Mouse (Mus musculus) layer of hippocampus, postnatal 36 days (tissue): Measurements from ENCODE around the gene Dus3l. TPM values are rescaled to one million over a fixed set of nuclear protein-coding genes. Genes with fewer than 3 reads are reported as not detected.

Source experiments
- DNase-seq, 2 experiments: peaks; one replicate each; pipeline ENCODE4 v3.0.0; 2022
- total RNA-seq, 2 experiments: library from RNA; stranded (reverse); gene quantifications; 2 replicates each; pipeline ENCODE4 v1.2.3; 2021

Gene Dus3l
- total RNA-seq, 2 experiments from 2014 or later: 68.6 to 71.1 TPM

DNA sequence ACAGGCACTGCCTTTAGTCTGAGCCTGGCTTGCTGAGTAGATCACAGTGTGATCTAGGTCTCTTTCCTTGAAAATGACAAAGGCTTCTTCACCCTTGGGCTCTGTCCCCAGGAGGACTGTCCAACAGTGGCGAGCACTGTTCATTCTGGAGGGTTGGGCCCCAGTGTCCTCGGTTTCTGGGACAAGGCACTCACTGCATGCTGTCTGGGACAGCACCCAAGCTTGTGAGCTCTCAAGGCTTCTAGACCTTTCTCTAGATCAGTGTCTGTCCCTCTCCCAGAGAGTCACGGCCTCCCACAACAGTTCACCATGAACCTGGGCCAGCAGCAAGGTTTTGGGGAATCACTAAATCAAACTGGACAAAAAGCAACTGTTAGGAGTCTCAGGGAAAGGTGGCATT, 28.0 kb downstream of the Dus3l start:
- DNase-seq: no peak

DNA sequence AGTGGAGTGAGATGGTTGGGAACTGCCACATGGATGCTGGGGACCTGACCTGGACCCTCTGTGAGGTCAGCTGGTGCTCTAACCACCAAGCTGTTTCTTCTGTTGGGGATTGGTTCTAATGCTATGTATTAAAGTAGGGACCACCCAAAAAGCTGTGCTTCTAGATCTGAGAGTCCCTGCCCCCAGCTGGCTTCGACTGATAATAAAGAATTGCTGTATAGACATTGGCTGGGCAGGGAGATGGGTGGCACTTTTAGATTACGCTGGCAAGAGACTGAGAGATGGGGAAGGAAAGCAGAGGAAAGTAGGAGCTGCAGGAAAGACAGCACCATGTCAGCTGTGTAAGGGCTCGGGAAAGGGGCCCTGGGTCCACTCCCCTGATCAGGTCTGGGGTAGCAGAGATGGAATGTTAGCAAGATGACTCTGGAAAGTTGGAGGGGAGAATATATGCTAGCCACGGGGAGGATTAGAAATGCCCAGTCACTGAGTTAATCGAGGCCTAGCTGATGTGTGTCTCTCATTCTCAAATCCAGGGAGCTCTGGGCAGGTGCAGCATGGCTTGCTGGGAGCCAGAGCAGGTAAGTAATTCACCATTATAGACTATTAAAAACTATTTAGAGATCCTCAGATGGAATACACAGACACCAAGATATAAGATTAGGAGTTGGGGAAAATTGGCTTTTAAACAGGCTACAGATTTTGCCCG, 29.2 kb downstream of the Dus3l start:
- no peak for DNase-seq

DNA sequence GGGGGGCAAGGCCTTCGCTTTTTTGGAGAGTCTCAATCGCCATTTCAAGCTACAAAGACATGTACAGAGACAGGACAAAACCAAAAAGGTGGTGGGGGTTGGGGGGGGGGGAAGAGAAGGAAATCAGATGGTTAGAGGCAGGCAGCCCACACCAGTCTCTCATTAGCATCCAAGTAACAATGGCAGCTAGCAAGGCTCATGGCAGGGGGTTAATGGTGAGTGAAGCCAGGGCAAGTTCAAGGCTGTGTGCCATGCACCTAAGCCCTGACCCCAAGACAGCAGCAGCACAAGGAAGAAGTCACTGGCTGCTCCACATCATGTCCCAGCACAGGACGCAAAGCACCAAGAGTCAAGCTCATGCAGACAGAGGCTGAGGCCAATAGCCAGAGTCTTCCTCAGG, 34.7 kb downstream of the Dus3l start:
- DNase-seq: no peak

DNA sequence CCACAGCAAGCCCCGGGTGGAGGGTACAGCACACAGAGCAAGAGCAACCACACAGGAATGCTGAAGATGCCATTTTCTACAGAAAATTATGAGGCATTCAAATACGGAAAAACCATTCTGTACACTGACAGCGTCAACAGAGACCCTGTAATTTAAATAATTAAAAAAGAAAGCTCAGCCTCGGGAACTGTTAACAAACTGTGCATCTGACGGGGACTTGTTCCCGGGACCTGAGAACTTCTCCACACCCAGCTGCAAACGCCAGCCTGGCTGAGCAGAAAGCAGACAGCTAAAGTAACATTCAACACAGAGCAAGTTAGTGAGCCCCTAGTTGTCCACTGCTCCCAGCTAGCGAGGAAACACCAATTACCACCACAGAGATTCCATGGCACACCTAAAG, 37.5 kb downstream of the Dus3l start:
- DNase-seq: no peak

DNA sequence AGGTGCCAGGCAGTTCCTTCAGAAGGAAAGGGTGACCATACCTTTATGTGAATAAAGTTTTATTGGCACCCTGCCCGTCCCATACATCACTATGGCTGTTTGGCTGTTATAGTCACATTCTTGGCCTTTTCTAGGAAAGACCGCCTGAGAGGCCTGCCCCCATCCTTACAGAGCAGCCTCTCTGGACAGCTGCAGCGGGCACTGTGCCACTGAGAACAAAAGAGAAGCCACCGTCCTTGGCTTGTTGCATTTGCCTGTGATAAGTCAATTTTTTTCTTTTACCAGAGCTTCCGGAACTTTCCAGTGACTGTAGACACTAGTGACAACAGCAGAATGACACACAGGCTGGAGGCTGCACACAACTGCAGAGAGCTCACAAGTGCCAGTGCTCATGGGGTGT, 40.4 kb downstream of the Dus3l start:
- no peak for DNase-seq

DNA sequence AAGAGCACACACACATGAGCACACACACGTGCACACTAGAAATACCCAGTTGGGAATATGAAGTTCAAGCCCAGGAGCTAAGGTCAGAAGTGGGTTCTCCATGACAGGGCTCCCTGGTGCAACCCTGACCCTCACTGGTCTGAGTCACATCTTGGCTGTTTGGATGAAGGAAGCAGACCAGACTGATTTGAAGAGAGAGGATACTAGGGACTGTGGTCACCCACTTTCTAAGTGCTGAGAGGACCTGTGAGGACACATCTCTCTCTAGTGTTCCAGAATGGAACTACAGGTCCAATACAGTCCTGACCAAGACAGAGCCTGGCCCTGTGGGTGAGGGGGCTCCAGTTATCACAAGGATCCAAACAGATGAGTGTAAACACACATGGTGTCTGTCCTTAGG, 41.2 kb downstream of the Dus3l start:
- DNase-seq: no peak

DNA sequence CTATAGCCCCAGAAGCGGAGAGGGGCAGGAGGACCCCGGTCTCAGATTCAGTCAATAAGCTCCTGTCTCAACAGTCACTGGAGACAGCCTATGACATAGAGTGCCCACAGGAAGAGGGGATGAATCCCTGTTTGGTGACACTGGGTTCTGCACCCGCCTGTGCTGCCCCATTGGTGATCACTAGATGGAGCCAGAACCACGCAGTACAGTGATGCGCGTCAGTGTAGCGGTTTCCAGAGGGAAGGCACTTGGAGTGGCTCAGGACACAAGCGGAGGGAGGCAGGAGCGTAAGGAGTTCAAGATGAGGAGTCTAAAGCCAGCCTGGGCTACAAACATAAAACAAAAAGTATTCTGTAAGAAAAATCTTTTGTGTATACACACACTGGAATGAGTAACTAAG, 44.0 kb downstream of the Dus3l start:
- DNase-seq: peak; percentile 83 to 87

DNA sequence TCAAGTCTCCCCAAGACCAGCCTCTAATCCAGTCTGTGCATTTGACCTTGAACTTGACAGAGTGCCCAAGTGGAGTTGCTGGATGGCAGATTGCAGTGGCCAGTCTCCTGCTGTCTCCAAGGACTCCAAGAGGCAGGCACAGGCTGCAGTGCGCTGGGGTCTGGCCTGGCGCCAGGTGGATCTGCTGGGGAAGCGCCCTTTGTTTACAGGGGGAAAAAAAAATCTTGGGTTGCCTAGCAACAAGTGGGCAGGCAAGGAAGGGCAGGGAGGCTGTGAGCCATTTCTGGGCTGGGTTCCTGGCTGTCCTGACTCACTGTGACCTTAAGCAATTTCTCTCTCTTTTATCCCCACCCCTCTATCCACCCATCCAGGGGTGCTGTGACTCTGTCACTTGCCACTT, 45.7 kb downstream of the Dus3l start:
- DNase-seq: peak; percentile 70 to 78

DNA sequence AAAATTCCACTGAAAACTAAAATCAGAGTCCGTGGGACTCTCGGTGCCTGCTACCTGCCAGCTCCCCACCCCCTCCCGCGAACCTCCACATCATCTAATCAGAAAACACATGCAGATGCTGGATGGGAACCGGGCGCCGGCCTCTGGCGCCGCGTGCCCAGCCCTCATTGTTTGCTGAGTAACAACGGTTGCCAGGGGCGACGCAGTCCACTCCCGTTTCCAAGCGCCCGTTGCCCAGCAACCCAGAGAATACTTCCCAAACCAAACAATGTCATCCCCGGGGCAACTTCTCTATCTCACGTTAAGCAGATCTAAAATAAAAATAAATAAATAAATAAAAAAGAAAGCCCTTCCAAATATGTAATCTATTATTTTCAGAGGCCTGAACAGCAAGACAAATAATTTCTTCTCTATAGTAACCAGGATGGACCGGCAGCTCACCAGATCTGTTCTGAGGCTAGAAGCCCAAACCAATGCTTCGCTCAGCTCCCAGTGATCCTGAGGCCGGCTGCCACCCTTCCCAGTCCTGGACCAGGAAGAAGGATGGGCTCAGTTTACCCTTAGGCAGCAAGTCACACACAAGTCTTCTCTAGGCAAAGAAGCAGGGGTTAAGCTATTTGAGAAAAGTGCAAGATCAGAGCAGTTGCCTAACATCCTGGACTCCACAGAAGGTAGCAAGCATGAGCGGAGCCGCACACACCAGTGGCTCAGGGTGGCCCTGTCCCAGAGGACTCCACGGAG, 49.9 kb downstream of the Dus3l start:
- peak; percentile 78 to 84 for DNase-seq

DNA sequence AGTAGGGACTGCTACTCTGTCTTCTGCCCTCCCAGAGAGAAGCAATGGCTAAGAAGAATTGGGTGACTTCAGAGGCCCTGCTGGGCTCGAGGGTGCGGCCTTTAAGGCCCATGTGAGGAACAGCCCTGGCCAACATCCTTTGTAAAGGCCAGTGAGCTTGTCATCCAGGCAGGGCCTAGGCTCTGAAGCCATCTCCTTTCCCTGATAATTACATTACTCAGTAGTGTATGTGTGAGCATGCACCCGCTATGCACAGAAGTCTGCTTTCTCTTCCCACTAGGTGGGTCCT, 50.4 kb downstream of the Dus3l start:
- DNase-seq: no peak

DNA sequence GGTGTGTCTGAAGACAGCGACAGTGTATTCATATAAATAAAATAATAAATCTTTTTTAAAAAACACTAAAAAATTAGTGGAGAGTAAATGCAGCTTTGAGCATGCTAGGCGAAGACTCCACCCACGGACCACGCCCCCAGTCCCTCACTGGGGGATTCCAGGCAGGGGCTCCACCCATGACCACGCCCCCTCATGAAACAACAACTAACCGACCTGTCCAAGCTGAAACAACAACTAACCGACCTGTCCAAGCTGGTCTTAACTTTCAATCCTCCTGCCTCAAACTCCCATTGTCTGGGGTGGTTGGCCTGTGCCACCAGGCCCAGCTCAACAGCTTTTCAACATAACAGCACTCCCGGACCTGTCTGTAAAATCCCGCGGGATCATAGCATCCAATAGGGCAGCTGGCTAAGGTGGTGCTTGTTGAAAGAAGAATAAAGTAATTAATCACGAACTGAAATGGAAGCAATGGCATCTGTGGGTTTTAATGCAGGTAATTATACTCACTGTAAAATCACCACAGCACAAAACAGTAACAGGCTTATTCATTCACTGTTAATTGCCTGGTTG, 53.6 kb downstream of the Dus3l start:
- no peak for DNase-seq

DNA sequence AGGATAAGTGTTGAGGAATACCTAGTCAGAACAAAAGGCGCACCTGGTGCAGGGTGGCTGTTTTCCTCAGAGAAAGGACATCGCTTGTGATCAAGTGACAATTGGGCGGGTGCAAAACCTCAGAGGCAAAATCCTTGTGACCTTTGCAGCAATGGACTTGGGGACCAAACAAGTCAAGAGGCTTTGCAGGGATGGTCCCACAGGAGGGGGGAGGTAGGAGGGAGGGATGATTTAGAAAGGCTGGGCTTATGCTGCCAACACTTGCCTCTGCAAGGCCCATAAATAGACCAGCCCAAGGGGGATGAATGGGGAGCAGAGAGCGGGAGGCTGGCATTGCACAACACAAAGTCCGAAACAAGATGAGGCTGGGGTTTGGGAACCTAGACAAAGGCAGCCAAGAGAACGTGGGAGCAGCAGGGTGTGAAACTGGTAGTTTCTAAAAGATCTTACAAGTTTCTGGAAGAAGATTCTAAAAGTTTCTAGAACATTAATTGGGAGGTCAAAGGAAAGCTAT, 54.5 kb downstream of the Dus3l start:
- DNase-seq: no peak

Other genes with a start within 250 kb of the Dus3l start
- gene Gm20219, start 210.4 kb upstream of the Dus3l start, total RNA-seq: 1 to 10 TPM; 3.3 to 5.4 TPM
- 100 to 1,000 TPM; 142 to 174 TPM for gene Safb2, start 180.2 kb upstream of the Dus3l start, total RNA-seq
- 100 to 1,000 TPM; 178 to 183 TPM for gene Safb, start 179.9 kb upstream of the Dus3l start, total RNA-seq
- gene 2410015M20Rik, start 155.0 kb upstream of the Dus3l start, total RNA-seq: 100 to 1,000 TPM; 123 to 131 TPM
- 100 to 1,000 TPM; 358 to 400 TPM for gene Rpl36, start 151.3 kb upstream of the Dus3l start, total RNA-seq
- 10 to 100 TPM; 58.7 to 59.4 TPM for gene Lonp1, start 137.9 kb upstream of the Dus3l start, total RNA-seq
- under 1 TPM; 0.82 to 0.91 TPM for gene Catsperd, start 136.6 kb upstream of the Dus3l start, total RNA-seq
- gene Ranbp3, start 91.5 kb upstream of the Dus3l start, total RNA-seq: 10 to 100 TPM; 86.7 to 88.3 TPM
- gene Ndufa11, start 47.0 kb upstream of the Dus3l start, total RNA-seq: 100 to 1,000 TPM; 213 to 221 TPM
- 10 to 100 TPM; 10.4 to 14.2 TPM for gene Vmac, start 46.7 kb upstream of the Dus3l start, total RNA-seq
- 1 to 10 TPM; 2.8 to 3.9 TPM for gene Nrtn, start 7.2 kb upstream of the Dus3l start, total RNA-seq
- gene Prr22, start 5.5 kb downstream of the Dus3l start, total RNA-seq: 1 to 10 TPM; 1.4 to 1.5 TPM
- gene Rfx2, start 66.3 kb downstream of the Dus3l start, total RNA-seq: 1 to 10 TPM; 5.0 TPM
- gene Acsbg2, start 109.7 kb downstream of the Dus3l start, total RNA-seq: not detected
- under 1 TPM; 0.17 to 0.23 TPM for gene 1700061G19Rik, start 110.7 kb downstream of the Dus3l start, total RNA-seq
- 10 to 100 TPM; 82.4 to 90.3 TPM for gene Mllt1, start 170.7 kb downstream of the Dus3l start, total RNA-seq
- not detected for gene Acer1, start 217.4 kb downstream of the Dus3l start, total RNA-seq
- 10 to 100 TPM; 67.4 to 70.4 TPM for gene Clpp, start 225.5 kb downstream of the Dus3l start, total RNA-seq
- 10 to 100 TPM; 20.1 to 26.4 TPM for gene Alkbh7, start 232.6 kb downstream of the Dus3l start, total RNA-seq
- gene Pspn, start 235.3 kb downstream of the Dus3l start, total RNA-seq: not detected
- 10 to 100 TPM; 54.5 to 59.1 TPM for gene Gtf2f1, start 246.5 kb downstream of the Dus3l start, total RNA-seq
- gene Gm17949, start 246.7 kb downstream of the Dus3l start, total RNA-seq: under 1 TPM in 1 of 2 experiments, not detected in 1; 0.30 TPM